Mouse (Mus musculus): ENCODE data around the gene Cox8b.
"Not testable (repeated sequence)": the region's sequence is repeated elsewhere in the genome, so short reads cannot be mapped to it uniquely, and the experiment has no call there.

Cox8b gene

GRCm38 (mm10) chr7:140912846-140913482 lies 12.7 kb upstream of the Cox8b start:
- DNase-seq (ENCODE audit: low spot score), result no peak

GRCm38 (mm10) chr7:140912293-140912692 lies 12.0 kb upstream of the Cox8b start:
- no peak for DNase-seq (ENCODE audit: low spot score)

- DNase-seq (ENCODE audit: low spot score), result peak; percentile 90
Observed at GRCm38 (mm10) chr7:140908634-140909107, 8.4 kb upstream of the Cox8b start.

GRCm38 (mm10) chr7:140908181-140908580 lies 7.9 kb upstream of the Cox8b start:
- DNase-seq (ENCODE audit: low spot score), result peak; percentile 45

- no peak for DNase-seq (ENCODE audit: low spot score)
Observed at GRCm38 (mm10) chr7:140907697-140908096, 7.5 kb upstream of the Cox8b start.

GRCm38 (mm10) chr7:140907131-140907530 lies 6.9 kb upstream of the Cox8b start:
- DNase-seq (ENCODE audit: low spot score), result no peak

- DNase-seq (ENCODE audit: low spot score), result no peak
Observed at GRCm38 (mm10) chr7:140905642-140906081, 5.4 kb upstream of the Cox8b start.

GRCm38 (mm10) chr7:140903212-140903611 lies 3.0 kb upstream of the Cox8b start:
- peak; percentile 92 for DNase-seq (ENCODE audit: low spot score)

- DNase-seq (ENCODE audit: low spot score), result no peak
Observed at GRCm38 (mm10) chr7:140902036-140902875, 2.0 kb upstream of the Cox8b start.

- DNase-seq (ENCODE audit: low spot score), result no peak
Observed at GRCm38 (mm10) chr7:140899121-140899520, 1.1 kb downstream of the Cox8b start.

GRCm38 (mm10) chr7:140897863-140898262 lies 2.4 kb downstream of the Cox8b start:
- DNase-seq (ENCODE audit: low spot score), result no peak

GRCm38 (mm10) chr7:140894611-140895010 lies 5.6 kb downstream of the Cox8b start:
- no peak for DNase-seq (ENCODE audit: low spot score)

GRCm38 (mm10) chr7:140894031-140894430 lies 6.2 kb downstream of the Cox8b start:
- no peak for DNase-seq (ENCODE audit: low spot score)

- DNase-seq (ENCODE audit: low spot score), result not testable (repeated sequence)
Observed at GRCm38 (mm10) chr7:140890636-140891035, 9.6 kb downstream of the Cox8b start.

- no peak for DNase-seq (ENCODE audit: low spot score)
Observed at GRCm38 (mm10) chr7:140882469-140882803, 17.8 kb downstream of the Cox8b start.

GRCm38 (mm10) chr7:140881696-140882468 lies 18.4 kb downstream of the Cox8b start, which contains the start of the genes Psmd13 and Sirt3:
TSS of gene Psmd13 (plus strand) at chr7:140881968.
TSS of gene Sirt3 (minus strand) at chr7:140882309.
- DNase-seq (ENCODE audit: low spot score), result peak; percentile 99

- no peak for DNase-seq (ENCODE audit: low spot score)
Observed at GRCm38 (mm10) chr7:140880865-140881515, 19.3 kb downstream of the Cox8b start.

- no peak for DNase-seq (ENCODE audit: low spot score)
Observed at GRCm38 (mm10) chr7:140880419-140880818, 19.8 kb downstream of the Cox8b start.

- no peak for DNase-seq (ENCODE audit: low spot score)
Observed at GRCm38 (mm10) chr7:140879355-140879754, 20.9 kb downstream of the Cox8b start.

GRCm38 (mm10) chr7:140877364-140877763 lies 22.9 kb downstream of the Cox8b start:
- no peak for DNase-seq (ENCODE audit: low spot score)

GRCm38 (mm10) chr7:140874224-140874623 lies 26.0 kb downstream of the Cox8b start:
- no peak for DNase-seq (ENCODE audit: low spot score)

GRCm38 (mm10) chr7:140864761-140865160 lies 35.5 kb downstream of the Cox8b start:
- DNase-seq (ENCODE audit: low spot score), result no peak

Data from testis, postnatal 10 days (tissue).